Mouse (Mus musculus): Measurements from ENCODE around the gene Col16a1. TPM values are rescaled to one million over a fixed set of nuclear protein-coding genes. Genes with fewer than 3 reads are reported as not detected.

The Col16a1 gene
- polyA plus RNA-seq, 1 experiment from 2014 or later, result 36.3 TPM

DNA sequence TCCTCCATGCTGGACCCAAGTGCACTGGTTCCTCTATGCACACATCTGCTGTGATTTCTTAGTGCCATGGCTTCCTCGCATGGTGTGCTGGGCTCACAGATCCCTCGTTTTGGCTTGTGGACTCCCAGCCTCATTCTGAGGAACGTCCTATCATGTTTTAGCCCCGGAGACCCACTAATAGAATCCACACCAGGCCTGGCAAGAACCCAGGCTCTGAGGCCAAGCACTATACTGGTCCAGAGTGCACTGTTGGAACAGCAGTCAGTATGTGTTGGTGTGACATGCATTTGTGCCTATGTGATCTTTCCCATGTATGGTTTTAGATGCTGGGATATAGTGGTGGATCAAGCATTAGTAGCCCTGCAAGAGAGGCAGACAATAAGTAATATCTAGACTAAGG, 25.7 kb downstream of the Col16a1 start:
- H3K36me3 ChIP-seq (ENCODE audit: control insufficient read depth, insufficient read depth, low read length), result no peaks in the 10 kb centered on the region
- H3K9me3 ChIP-seq (ENCODE audit: control insufficient read depth, low read length), result no peaks in the 10 kb centered on the region
- ATAC-seq, result no peak
- no peaks in the 10 kb centered on the region; the same call in 1 of the 2 replicates for H3K27me3 ChIP-seq (replicated peaks; ENCODE audit: control insufficient read depth, insufficient read depth, low read length)
- WGBS, result 88% methylated on average over 4 of the region's 4 CpGs
- no peak overlapping the region for H3K27ac ChIP-seq (ENCODE audit: low read length)
- no peaks in the 10 kb centered on the region for H3K4me1 ChIP-seq (ENCODE audit: control insufficient read depth, insufficient read depth, low read length)
- no peak overlapping the region for H3K9ac ChIP-seq (ENCODE audit: low read depth, low read length)
- H3K4me2 ChIP-seq (ENCODE audit: low read depth, low read length), result no peak overlapping the region
- no peak overlapping the region for H3K4me3 ChIP-seq (ENCODE audit: low read length)

DNA sequence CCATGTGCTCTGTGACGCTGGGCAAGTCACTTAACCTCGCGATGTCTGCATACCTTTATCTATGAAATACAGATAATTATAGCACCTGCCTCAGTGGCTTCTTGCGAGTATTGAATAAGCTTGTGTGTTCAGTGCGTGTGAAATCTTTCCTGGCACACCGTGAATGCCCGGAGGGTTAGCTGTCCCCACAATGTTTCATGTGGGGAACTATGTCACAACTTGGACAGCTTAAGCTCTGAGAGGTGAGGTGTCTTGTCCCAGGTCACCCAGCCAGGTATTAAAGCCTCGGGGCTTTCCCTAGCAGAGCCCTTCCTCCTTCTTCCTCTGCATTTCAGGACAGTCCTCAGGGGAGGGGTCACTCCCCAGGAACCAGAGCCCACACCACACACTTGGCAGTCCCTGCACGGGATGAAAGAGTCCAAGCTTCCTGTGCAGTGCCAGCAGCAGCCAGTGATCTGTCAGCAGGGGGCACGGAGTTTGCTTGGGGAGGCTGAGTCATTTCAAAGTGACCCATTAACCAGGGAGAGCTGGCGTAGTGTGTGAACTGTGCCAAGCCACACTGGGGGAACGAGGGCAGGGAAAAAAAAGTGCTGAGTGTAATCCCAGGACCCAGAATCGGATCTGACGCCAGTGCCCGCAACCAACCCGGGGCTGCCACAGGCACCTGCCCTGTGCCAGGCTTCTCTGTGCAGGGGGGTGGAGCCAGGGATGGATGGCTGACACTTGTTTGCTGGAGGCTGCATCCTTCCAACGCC, 27.3 kb downstream of the Col16a1 start:
- ATAC-seq, result no peak
- WGBS, result 64% methylated on average over 17 of the region's 17 CpGs
- no peak overlapping the region for H3K4me3 ChIP-seq (ENCODE audit: low read length)
- H3K27ac ChIP-seq (ENCODE audit: low read length), result no peak overlapping the region
- no peaks in the 10 kb centered on the region for H3K9me3 ChIP-seq (ENCODE audit: control insufficient read depth, low read length)
- no peaks in the 10 kb centered on the region for H3K36me3 ChIP-seq (ENCODE audit: control insufficient read depth, insufficient read depth, low read length)
- H3K27me3 ChIP-seq (replicated peaks; ENCODE audit: control insufficient read depth, insufficient read depth, low read length), result no peaks in the 10 kb centered on the region; the same call in 1 of the 2 replicates
- H3K4me2 ChIP-seq (ENCODE audit: low read depth, low read length), result no peak overlapping the region
- H3K4me1 ChIP-seq (ENCODE audit: control insufficient read depth, insufficient read depth, low read length), result no peaks in the 10 kb centered on the region
- H3K9ac ChIP-seq (ENCODE audit: low read depth, low read length), result no peak overlapping the region

- Histone ChIP-seq H3K4me1 (ENCODE audit: control insufficient read depth, insufficient read depth, low read length) (no peaks in the 10 kb centered on the region), H3K27ac (ENCODE audit: low read length) (no peak overlapping the region), H3K9me3 (ENCODE audit: control insufficient read depth, low read length) (no peaks in the 10 kb centered on the region), H3K4me3 (ENCODE audit: low read length) (no peak overlapping the region), H3K4me2 (ENCODE audit: low read depth, low read length) (no peak overlapping the region), H3K27me3 (replicated peaks; ENCODE audit: control insufficient read depth, insufficient read depth, low read length) (no peaks in the 10 kb centered on the region; the same call in 1 of the 2 replicates), H3K9ac (ENCODE audit: low read depth, low read length) (no peak overlapping the region), H3K36me3 (ENCODE audit: control insufficient read depth, insufficient read depth, low read length) (no peaks in the 10 kb centered on the region)
- ATAC-seq, result no peak
- 51% methylated on average over 8 of the region's 8 CpGs for WGBS
Measured at GRCm38 (mm10) chr4:130076856-130077255, 29.2 kb downstream of the Col16a1 start.

- ATAC-seq, result peak; percentile 14; the same call in 1 of the 2 replicates
- H3K36me3 ChIP-seq (ENCODE audit: control insufficient read depth, insufficient read depth, low read length), result no peaks in the 10 kb centered on the region
- H3K9ac ChIP-seq (ENCODE audit: low read depth, low read length), result no peak overlapping the region
- 62% methylated on average over 17 of the region's 17 CpGs for WGBS
- H3K4me1 ChIP-seq (ENCODE audit: control insufficient read depth, insufficient read depth, low read length), result no peaks in the 10 kb centered on the region
- H3K4me2 ChIP-seq (ENCODE audit: low read depth, low read length), result no peak overlapping the region
- no peak overlapping the region for H3K27ac ChIP-seq (ENCODE audit: low read length)
- no peaks in the 10 kb centered on the region for H3K9me3 ChIP-seq (ENCODE audit: control insufficient read depth, low read length)
- no peak overlapping the region for H3K4me3 ChIP-seq (ENCODE audit: low read length)
- no peaks in the 10 kb centered on the region; the same call in 1 of the 2 replicates for H3K27me3 ChIP-seq (replicated peaks; ENCODE audit: control insufficient read depth, insufficient read depth, low read length)
Measured at GRCm38 (mm10) chr4:130078816-130079485, 31.3 kb downstream of the Col16a1 start.

DNA sequence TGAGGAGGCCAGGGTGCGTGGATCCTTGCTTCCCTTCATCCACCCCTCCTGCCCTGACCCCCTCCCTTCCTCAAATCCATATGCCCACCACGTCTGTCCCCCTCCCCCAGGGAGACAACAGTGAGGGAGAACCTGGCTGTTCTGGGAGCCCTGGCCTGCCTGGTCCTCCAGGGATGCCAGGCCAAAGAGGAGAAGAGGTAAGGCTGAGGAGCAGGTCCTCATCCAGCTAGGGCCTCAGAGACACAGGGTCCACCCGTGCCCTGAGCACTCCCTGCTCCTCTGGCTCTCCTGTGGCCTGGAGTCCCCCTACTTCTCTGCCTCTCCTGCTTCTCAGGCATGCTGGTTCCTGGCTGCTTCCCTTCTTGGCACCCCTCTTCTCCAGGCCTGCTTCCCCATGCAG, 31.9 kb downstream of the Col16a1 start:
- ATAC-seq, result no peak
- WGBS, result 42% methylated on average over 3 of the region's 3 CpGs

DNA sequence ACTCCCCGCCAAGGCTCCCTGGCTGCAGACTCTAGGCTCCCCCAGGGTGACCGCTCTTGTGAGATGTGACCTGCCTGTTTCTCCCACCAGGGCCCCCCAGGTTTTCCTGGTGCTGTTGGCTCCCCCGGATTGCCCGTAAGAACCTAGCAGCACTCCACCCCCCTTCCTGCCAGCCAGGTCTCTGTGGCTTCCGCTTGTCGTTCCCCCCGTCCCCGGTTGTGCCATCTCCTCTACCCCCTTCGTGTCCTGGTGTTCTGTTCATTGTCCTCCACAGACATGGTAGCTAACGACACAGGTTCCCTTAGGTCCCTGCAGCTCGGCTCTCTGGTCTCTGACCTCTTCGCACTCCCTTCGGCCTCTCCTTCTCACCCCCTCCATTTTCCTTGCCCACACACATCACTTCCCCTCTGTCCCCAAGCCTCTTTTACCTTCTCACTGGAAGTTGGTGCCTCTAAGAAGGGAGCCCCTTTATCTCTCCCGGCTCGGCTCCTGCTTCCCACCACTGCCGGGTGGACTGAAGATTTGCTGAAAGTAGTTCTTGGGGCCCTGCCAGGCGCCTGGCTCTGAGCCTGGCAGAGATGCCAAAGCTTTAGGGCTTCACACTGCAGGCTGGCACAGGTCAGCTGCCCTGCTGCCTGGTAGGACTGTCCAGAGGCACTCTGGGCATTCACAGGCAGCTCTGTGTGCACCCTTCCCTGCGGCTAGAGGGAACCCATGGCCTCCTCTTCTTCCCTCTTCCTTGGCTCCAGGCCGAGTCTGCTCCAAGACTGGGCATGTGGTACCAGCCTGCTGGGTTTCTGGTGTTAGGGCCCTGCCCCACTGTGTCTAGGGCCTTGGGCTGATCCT, 33.9 kb downstream of the Col16a1 start:
- no peak overlapping the region for H3K27ac ChIP-seq (ENCODE audit: low read length)
- no peaks in the 10 kb centered on the region for H3K4me1 ChIP-seq (ENCODE audit: control insufficient read depth, insufficient read depth, low read length)
- 69% methylated on average over 19 of the region's 19 CpGs for WGBS
- H3K4me2 ChIP-seq (ENCODE audit: low read depth, low read length), result no peak overlapping the region
- no peaks in the 10 kb centered on the region; the same call in 1 of the 2 replicates for H3K27me3 ChIP-seq (replicated peaks; ENCODE audit: control insufficient read depth, insufficient read depth, low read length)
- H3K36me3 ChIP-seq (ENCODE audit: control insufficient read depth, insufficient read depth, low read length), result no peaks in the 10 kb centered on the region
- no peaks in the 10 kb centered on the region for H3K9me3 ChIP-seq (ENCODE audit: control insufficient read depth, low read length)
- H3K9ac ChIP-seq (ENCODE audit: low read depth, low read length), result no peak overlapping the region
- no peak for ATAC-seq
- H3K4me3 ChIP-seq (ENCODE audit: low read length), result no peak overlapping the region

More for the DNA sequence above, 31.9 kb downstream of the Col16a1 start:
- Histone ChIP-seq H3K27me3 (replicated peaks; ENCODE audit: control insufficient read depth, insufficient read depth, low read length) (no peaks in the 10 kb centered on the region; the same call in 1 of the 2 replicates), H3K4me2 (ENCODE audit: low read depth, low read length) (no peak overlapping the region), H3K27ac (ENCODE audit: low read length) (no peak overlapping the region), H3K9me3 (ENCODE audit: control insufficient read depth, low read length) (no peaks in the 10 kb centered on the region), H3K4me3 (ENCODE audit: low read length) (no peak overlapping the region), H3K9ac (ENCODE audit: low read depth, low read length) (no peak overlapping the region), H3K36me3 (ENCODE audit: control insufficient read depth, insufficient read depth, low read length) (no peaks in the 10 kb centered on the region), H3K4me1 (ENCODE audit: control insufficient read depth, insufficient read depth, low read length) (no peaks in the 10 kb centered on the region)

DNA sequence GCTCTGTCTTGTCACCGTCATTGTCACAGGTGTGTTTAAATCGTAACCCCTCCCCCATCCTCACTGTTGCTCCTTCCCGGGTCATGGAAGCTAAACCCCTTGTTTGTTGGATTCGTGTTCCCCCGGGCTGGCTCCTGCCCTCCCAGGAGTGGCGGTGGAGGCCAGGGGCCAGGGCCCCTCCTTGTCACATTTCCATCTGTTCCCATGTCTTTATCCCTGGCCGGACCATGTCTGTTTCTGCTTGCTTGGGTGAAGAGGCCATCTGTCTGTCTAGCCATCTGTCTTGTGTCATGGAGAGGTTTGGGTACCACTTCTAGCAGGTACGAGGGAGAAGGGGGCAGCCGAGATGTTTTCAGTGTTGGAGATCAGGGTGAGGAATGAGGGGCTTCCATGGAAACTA, 34.6 kb downstream of the Col16a1 start:
- no peak for ATAC-seq
- Histone ChIP-seq H3K4me2 (ENCODE audit: low read depth, low read length) (no peak overlapping the region), H3K9ac (ENCODE audit: low read depth, low read length) (no peak overlapping the region), H3K27me3 (replicated peaks; ENCODE audit: control insufficient read depth, insufficient read depth, low read length) (no peaks in the 10 kb centered on the region; the same call in 1 of the 2 replicates), H3K9me3 (ENCODE audit: control insufficient read depth, low read length) (no peaks in the 10 kb centered on the region), H3K36me3 (ENCODE audit: control insufficient read depth, insufficient read depth, low read length) (no peaks in the 10 kb centered on the region), H3K27ac (ENCODE audit: low read length) (no peak overlapping the region), H3K4me1 (ENCODE audit: control insufficient read depth, insufficient read depth, low read length) (no peaks in the 10 kb centered on the region), H3K4me3 (ENCODE audit: low read length) (no peak overlapping the region)
- WGBS, result 45% methylated on average over 9 of the region's 9 CpGs

- Histone ChIP-seq H3K27ac (ENCODE audit: low read length) (no peak overlapping the region), H3K9me3 (ENCODE audit: control insufficient read depth, low read length) (no peaks in the 10 kb centered on the region), H3K4me3 (ENCODE audit: low read length) (no peak overlapping the region), H3K9ac (ENCODE audit: low read depth, low read length) (no peak overlapping the region), H3K4me1 (ENCODE audit: control insufficient read depth, insufficient read depth, low read length) (no peaks in the 10 kb centered on the region), H3K4me2 (ENCODE audit: low read depth, low read length) (no peak overlapping the region), H3K36me3 (ENCODE audit: control insufficient read depth, insufficient read depth, low read length) (no peaks in the 10 kb centered on the region), H3K27me3 (replicated peaks; ENCODE audit: control insufficient read depth, insufficient read depth, low read length) (no peaks in the 10 kb centered on the region)
- 50% methylated on average over 7 of the region's 7 CpGs for WGBS
- no peak for ATAC-seq
Measured at GRCm38 (mm10) chr4:130084331-130084945, 36.8 kb downstream of the Col16a1 start.
